Mouse (Mus musculus) bone marrow macrophage, adult 2 months (primary cell): ENCODE results near the gene Ptger4.

ENCODE experiments used
- CTCF ChIP-seq: IDR thresholded peaks from 2 replicates; pipeline ENCODE4 v1.5.1; 2012; ENCODE audit warnings: low read depth, mild to moderate bottlenecking, low read length, moderate library complexity
- POLR2A ChIP-seq: IDR thresholded peaks from 2 replicates; pipeline ENCODE4 v1.6.1; 2012; ENCODE audit warnings: mild to moderate bottlenecking, low read depth, low read length, borderline replicate concordance

- TF ChIP-seq CTCF (no peak), POLR2A (no peak)
Observed at GRCm38 (mm10) chr15:5234659-5235058, 9.3 kb downstream of the Ptger4 start.
